Mouse (Mus musculus) cerebellum, adult (tissue): ENCODE measurements around the gene Prr36.

ENCODE experiments used
- ATAC-seq: cut with Nextera tagmentation; 2 replicates; pipeline ENCODE4 v1.9.2; 2017; ENCODE audit warnings: mild to moderate bottlenecking, moderate library complexity, mixed read lengths; ENCODE audit not compliant: insufficient number of reproducible peaks, low FRiP score, low TSS enrichment

The Prr36 gene

DNA sequence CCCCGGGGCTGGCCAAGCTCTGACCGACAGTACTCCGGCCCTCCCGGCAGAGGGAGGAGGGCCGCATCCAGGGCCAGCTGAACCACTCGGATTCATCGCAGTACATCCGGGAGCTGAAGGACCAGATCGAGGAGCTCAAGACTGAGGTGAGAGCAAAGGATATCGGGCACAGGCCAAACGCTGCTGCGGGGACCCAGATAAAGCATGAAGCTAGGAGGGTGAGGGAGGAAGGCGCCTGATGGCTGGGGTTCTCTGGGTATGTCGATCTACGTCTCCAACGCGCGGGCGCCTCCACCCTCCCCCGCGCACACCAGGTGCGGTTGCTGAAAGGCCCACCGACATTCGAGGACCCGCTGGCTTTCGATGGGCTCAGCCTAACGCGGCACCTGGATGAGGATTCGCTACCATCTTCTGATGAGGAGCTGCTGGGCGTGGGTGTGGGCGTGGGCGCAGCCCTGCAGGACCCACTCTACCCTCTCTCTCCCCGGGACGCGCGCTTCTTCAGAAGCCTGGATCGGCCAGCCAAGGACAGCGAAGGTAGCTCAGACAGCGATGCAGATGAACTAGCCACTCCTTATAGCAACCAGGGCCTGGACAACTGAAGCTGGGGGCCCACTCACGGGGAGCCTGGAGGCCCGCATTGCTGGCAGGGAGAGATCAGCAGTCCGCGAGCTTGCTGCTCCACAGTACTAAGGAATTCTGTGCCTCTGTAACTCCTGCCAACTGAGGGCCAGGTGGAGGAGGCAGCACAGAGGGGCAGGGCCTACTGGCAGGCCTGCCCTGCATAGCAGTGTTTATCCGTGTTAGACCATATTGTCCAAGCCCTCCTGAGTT lies 10.9 kb downstream of the Prr36 start:
- peak; percentile 70 for ATAC-seq

DNA sequence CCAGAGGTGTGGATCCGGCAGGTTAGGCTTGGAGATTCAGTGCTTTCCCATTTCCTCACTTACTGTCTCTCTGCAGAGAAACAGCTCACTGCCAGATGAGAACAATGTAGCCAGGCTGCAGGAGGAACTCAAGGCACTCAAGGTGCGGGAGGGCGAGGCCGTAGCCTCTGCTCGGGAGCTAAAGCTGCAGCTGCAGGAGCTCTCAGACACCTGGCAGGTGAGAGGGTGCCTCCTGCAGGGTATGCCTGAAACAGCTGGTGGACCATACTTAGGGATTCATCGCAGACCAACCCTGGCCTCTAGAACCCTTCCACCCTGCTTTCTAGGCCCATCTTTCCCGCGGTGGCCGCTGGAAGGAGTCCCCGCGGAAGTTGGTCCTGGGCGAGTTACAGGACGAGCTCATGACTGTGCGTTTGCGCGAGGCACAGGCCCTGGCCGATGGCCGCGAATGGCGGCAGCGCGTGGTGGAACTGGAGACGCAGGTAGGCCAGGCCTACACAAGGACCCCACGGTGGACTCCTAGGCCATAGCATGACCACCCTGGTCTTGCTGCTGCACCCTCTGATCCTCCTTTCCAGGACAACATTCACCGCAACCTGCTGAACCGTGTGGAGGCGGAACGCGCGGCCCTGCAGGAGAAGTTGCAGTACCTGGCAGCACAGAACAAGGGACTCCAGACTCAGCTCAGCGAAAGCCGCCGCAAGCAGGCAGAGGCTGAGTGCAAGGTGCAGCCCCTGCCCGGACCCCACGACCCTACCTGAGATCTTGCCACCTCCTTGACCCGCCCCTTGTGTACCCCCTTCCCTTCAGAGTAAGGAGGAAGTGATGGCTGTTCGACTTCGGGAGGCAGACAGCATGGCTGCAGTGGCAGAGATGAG lies 11.8 kb downstream of the Prr36 start:
- ATAC-seq: no peak

DNA sequence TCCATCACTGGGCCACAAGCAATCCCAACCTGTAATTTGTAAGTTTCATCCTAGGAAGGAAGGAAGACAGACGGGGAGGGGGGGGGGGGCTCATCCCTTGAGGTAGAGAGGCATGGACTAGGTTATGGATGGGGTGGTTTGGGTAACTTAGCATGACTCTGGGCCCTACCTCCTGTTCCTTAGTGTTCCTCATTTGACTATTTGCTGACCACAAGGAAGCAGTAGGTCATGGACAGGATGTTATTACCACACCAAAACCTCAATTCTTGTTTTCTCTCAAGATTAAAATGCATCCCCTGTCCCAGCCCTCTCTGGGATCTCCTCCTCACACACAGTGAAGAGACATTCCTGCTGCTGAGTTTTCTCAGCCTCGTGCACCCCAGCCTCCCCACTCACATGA lies 15.9 kb downstream of the Prr36 start:
- no peak for ATAC-seq

DNA sequence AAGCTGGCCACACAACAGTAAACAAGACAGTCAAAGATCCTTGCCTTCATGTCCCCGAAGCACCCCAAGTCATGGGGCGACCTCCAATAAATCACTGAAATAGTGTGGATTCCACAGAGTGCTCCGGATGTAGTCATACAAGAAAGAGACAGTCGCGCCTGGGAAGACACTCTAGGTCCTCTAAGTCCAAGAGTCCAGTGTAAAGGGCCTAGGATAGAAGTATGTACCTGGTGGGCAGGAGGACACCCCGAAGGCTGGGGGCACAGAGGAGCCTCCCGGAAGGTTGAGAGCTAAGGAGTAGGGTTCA lies 23.7 kb downstream of the Prr36 start:
- no peak for ATAC-seq

DNA sequence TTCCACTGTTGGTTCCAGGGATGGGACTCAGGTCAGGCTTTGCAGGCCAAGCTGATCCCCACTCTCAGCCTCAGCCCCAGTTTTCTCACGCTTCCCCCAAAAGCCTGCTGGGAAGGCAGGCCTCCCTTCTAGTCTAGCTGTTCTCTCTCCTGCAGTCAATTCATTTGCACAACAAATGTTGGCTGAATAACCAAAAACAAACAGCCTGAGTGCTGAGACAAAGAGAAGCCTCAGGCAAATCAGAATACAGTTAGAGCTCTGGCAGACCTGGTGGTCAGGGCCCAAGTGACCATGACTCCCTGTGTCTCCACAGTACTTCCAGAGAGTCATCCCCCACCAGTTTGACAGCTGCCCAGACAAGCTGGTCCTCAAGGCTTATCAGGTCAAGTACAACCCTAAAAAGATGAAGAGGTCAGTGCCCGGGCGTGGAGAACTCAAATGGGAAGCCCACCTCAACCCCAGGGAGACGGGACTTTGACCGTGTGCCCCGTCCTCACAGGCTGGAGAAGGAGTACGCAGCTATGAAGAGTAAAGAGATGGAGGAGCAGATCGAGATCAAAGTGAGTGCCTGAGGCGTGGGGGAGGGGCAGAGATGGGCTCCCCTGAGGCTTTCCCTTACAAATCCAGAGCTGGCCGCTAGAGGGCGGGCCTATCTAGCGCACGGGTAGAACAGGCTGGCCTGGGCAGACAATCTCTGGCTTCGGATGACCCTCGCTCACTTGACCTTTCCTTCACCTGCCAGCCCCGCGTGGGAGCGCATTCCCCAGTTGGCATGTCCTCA lies 24.3 kb downstream of the Prr36 start:
- ATAC-seq: peak; percentile 81

DNA sequence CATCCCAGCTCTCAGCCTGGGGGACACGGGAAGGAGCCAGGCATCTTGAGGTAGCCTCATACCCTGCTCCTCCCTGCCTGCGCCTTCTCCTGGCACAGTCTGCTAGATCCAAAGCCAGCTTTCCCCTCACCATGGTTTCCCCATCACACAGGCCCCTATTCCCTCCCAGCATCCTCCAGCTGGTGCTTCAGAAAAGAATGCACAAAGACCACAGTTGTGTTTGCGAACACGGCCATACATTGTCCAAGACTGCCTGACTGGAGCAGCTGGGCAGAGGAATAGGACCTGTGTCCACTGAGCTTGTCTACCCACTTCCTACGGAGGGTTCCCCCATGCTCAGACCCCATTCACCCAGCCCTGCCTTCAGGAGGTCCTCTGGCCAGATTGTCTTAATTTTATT lies 25.0 kb downstream of the Prr36 start:
- ATAC-seq: peak; percentile 15; the same call in 1 of the 2 replicates

DNA sequence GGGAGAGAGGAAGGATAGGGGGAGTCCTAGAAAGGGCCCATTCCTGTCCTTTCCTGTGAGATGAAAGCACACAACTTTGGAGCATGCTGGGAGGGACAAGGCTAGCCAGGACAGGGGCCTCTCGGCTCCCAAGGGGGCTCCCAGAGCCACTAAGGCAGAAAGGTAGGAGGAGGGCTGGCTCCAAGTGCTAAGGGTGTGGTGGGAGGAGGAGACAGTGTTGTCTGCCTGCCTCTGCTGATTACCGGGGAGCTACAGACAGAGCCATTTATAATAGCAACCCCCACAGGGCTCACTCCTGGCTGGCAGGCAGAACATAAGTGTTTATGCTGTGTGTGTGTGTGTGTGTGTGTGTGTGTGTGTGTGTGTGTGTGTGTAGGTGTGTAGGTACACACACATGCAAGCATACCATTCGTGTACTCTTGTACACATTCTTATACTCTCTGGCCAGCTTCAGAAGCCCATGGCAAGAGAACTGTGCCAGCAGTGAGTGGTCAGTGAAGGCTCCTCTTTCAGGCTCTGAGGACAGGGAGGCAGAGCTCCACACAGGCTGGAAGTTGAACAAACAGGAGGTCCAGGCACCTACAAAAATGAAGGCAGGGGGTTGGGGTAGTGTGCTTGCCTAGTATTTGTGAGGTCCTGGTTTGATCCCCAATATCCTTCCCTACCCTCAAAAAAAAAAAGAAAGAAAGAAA lies 28.1 kb downstream of the Prr36 start:
- no peak for ATAC-seq

DNA sequence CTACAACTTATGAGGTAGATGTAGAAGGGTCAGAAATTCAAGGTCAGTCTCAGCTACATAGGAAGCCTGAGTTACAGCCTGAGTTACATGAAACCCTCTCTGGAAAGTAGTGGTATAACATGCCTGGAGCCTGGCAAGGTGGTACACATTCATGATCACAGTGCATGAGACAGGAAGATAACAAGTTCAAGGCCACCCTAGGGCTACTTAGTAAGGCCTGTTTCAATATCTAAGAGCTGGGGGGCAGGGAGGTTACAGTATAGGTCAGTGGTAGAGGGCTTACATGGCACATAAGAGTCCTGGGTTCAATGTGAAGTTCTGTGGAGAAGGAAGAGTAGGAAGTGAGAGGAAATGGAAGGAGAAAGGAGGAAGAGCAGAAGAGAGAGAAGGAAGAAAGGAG lies 28.7 kb downstream of the Prr36 start:
- no peak for ATAC-seq

DNA sequence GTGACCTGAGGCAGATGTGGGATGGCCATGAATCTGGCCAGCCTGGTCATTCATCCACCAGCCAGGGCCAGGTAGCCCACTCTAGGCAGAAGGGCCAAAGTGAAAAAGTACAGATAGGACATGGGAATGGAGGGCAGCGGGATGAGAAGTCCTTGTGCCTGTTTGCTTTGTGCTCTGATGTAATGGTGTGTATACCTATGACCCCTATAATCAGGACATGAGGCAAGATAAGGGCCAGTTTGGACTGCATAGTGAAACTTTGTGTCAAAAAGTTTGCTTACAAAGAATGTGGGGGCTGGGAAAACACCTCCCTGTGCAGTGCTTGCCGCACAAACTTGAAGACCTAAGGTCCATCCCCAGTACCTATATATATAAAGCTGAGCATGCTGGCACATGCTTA lies 31.1 kb downstream of the Prr36 start:
- no peak for ATAC-seq

DNA sequence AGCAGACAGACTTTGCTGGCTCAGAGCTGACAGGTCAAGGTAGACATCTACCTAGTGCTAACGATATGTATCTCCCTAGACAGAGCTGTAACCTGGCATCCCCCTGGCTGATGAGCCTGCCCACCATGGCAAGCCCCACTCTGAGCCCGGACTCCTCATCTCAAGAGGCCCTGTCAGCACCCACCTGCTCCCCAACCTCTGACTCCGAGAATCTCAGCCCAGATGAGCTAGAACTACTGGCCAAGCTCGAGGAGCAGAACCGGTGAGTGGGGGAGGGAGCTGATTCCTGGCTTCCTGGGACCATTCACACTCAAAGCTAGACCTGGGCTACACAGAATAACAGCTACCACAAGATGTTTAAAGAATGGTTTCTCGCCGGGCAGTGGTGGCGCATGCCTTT lies 33.9 kb downstream of the Prr36 start:
- ATAC-seq: no peak

DNA sequence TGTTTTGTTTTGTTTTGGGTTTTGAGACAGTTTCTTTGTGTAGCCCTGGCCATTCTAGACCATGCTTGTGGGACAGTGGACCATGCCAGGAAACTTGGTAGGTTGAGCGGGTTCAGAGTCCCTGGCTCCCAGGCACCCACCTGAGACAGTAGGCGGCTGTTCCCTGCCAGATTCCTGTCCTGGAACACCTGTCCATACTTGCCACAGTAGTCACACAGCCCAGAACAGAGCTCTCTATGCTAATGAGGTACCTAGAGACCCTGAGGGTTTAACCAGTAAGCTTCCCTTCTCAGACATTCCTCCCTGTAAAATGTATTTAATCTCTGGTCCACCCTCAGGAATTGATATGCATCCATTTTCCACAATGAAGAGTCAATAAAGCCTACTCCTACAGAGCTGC lies 43.2 kb downstream of the Prr36 start:
- no peak for ATAC-seq

DNA sequence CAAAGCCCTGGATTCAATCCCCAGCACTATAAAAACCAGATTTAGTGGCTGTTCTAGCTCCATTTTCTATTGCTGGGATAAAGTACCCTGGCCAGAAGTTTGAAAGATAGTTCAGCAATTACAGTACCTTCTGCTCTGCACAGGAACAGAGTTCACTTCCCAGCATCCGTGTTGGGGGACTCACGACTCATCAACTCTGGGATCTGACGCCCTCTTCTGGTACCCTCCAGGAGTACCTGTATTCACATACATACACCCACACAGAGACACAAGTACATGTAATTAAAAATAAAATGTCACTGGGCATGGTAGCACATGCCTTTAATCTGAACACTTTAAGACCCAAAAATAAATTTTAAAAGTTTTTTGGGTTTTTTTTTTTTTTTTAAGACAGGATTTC lies 44.8 kb downstream of the Prr36 start:
- no peak for ATAC-seq

DNA sequence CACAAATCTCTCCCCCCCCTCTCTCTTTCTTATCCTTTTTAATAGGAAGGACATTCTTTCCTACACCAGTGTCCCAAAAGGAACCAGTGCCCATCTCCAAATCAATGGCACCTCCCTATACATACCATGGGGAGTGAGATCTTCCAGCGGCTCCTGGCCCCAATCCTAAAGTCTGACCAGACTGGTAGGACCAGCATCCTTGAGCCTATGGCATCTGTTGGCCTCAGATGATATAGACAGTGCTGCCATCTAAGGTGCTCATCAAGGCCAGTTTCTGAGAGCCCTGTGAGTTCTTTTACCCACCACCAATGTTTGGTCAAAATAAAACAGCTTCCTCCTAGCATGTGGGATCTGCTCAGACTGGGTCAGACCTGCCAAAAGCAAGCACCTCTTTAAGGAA lies 49.3 kb downstream of the Prr36 start:
- no peak for ATAC-seq

DNA sequence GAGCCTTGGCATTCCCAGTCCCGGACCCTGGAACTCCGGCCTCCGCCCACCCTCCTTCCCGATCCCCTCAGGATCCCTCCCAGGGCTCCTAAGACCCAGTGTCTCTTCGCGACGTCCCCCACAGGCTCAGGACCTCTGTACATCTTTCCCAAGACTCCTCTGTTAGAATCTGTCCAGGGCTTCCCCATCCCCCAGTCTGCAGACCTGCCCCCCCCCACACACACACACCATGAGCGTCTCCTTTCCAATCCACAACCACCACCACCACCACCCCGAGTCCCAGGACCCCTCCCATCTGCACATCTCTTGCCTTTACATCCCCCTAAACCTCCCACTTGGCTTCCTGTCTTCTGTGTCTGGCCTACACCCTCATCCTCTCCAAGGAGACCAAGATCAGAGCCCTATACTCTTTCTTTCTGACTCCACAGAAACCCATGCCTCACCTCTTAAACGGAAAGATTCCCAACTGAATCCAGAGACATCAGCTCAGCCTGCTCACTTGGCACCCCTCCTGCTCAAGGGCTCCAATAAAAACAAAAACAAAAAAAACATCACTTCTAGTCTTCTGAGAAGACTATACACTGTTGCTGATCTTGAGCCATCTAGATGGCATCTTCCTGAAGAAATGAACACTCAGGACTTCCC lies 50.3 kb downstream of the Prr36 start:
- no peak for ATAC-seq

DNA sequence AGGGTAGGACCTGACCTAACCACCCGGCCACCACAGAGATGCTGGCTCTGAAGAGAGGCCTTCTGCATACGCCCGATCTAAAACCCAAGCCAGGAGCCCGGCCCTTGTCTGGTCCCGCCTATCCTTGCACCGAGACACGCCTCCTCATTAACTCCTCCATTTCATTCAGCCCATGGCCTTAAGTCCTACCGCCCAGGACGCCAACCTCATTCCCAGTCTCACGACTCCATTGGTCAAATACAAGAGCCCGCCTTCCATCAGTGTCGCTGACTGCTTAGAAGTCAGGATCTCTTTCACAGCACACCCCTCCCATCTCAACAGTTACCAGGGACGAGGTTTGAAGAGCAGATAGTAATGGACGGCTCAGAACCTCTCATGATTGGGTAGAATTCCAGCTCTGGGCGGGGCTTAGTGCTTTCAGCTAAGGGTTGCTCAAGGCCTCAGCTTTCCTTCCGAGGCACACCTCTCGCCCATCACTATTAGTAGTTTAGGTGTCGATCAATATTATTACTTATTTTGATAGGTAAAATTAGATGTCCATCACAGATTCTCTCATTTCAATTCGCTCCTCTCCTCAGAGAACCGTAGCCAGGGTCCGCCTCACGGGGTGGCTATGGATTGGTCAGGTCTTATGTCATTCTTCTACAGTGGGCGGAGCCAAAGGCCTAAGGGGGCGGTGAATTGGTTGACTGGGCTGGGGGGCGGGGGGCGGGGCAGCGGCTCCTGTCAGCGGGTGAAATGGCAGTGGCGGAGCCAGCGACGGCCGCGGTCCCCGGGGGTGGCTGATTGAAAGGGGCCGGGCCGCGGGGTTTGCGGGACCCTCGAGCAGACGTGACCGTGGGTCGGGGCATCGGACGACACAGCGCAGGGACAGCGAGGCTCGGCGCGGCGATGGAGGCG lies 51.2 kb downstream of the Prr36 start, which contains the start of gene Evi5l:
Gene Evi5l, plus strand, starts transcription at position 716 of the 900 bp plus-strand sequence.
- peak; percentile 96 for ATAC-seq

DNA sequence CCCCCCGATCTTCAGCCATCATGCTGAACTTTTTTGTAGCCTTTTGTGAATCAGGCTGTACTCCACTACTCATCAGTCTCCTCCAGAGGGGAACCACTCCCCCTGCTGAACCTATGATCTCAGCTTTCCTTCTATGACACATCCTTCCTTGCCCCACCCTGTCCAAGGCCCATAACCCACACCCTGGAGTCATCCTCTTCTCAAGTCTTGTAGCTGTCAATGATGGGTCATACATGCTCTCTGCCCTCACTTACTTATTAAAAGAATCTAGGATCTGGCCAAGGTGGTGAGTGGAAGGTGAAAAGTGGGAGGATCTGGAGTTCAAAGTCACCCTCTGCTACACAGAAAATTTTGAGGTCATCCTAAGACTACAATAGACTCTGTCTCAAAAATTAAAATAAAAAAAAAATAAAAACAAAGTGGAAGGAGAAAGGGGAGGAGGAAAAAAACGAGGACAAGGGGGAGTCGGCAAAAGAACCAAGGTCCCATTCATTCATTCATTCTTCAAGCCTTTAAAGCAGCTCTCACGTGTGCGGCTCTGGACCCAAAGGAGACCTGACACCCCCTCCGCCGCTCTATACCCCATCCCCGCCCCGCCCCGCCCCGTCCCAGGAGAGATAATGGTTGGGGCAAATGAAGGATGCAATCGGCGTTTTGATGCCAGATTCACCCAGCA lies 51.9 kb downstream of the Prr36 start:
- ATAC-seq: no peak

DNA sequence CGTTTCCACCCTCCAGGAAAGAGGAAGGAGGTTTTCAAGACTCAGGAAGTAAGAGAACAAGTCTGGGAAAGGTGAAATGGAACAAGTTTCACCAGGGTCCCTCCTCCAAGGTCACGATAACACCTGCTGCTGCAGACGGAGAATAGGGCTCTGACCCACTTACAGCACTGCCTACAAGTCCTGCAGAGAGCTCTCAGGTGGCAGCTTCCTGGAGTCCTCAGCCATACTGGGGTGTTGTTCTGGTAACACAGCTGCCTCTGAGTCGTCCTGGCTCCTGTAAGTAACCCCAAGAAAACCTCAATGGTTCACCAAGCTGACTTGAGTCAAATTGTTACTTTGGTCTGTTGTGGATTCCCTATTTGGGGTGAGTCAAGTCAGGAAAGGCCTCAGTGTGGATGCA lies 54.5 kb downstream of the Prr36 start:
- ATAC-seq: no peak
